Mouse (Mus musculus) megakaryocyte-erythroid progenitor cell, adult 5-6 weeks (primary cell): ENCODE data around the gene Setd4. TPM values are rescaled to one million over a fixed set of nuclear protein-coding genes. Genes with fewer than 3 reads are reported as not detected.

ENCODE experiments used
- ATAC-seq: replicated peaks from 2 replicates; pipeline ENCODE4 v1.8.0; 2016; ENCODE audit warnings: mild to moderate bottlenecking, inconsistent platforms; ENCODE audit not compliant: severe bottlenecking, poor library complexity, low FRiP score, low TSS enrichment
- total RNA-seq, 2 experiments: library from RNA; stranded (forward) in 1 of 2; stranded (reverse) in 1 of 2; fragments of 200-1000, 215-1000 nt in 1 of 2; fragments of >200 nt in 1 of 2; fragmentation: Nextera tagmentation in 1 of 2; gene quantifications; 2 replicates each; pipeline ENCODE4 v1.2.3; 2014 to 2017

Setd4 gene
- total RNA-seq, 2 experiments from 2014 or later, result 13.7 to 31.6 TPM

DNA sequence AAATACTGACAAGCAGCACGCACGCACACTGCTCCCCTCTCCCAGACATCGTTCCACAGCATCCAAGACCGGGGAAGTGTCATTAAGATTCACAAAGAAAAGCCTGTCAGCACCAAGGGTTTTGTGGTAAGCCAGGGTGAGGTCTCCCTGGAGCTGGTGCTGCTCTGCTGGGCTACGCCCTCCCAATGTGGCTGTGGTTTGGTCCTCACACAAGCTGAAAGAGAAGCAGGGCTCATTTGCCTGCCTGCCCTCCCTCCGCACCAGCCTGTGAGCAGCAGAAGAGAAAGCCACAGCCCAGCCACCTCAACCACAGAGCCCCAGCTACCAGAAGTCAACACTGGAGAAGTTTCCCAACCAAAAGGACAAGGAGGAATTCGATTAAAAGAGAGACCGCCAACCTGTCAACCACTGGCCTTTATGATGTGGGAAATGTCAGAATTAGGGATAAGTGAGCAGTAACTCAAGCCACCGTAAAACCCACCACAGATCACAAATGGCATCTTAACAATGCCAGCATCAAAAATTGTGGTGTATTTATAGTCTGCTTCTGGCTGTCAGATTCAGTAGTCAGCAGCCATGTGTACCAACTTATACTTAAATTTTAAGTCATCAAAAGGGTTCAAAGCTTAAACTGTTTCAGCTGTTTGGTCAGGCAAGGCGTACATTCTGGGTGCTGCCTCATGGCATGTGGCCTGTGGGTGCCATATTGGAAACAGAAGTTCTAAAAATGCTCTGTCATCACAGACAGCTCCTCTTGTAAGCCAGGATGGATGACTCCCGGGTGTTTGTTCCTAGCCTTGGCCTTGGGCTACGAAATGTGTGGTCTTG, 51.0 kb downstream of the Setd4 start:
- peak; percentile 50 for ATAC-seq

DNA sequence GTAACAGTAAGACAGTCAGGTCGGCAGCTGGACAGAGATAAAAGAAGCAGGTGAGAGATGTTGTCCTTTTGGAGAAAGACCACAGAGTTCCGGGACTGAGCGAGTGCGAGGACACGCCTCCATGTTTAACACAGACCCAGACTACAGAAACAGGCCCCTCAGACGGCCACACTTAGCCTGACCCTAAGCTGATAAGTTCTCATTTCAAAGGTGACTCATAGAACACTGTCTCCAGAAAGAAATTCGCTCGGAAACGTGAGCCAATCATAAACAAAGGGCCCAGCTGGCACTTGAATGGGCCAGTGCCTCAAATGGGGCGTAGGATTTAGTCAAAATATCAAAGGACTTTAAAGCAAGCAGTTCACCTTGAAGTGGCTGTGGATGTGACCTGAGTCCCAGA, 54.6 kb downstream of the Setd4 start:
- ATAC-seq, result no peak

DNA sequence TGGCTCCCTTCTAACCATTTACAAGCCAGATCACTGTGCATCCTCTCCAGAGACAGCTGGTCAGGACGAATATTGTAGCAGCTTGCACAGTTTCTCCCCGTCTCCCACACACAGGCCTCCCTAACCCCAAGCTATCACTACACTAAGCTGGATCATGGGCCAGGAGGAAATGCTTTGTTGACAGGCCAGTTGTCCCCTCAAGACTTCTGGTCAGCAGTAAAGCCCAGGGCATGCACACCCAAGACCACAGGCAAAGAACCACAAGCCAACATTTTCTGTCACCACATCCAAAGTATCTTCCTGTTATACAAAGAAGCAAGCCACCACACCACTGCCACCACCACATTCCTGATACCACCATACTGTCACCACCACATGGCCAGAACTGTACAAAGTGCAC, 55.8 kb downstream of the Setd4 start:
- no peak for ATAC-seq

DNA sequence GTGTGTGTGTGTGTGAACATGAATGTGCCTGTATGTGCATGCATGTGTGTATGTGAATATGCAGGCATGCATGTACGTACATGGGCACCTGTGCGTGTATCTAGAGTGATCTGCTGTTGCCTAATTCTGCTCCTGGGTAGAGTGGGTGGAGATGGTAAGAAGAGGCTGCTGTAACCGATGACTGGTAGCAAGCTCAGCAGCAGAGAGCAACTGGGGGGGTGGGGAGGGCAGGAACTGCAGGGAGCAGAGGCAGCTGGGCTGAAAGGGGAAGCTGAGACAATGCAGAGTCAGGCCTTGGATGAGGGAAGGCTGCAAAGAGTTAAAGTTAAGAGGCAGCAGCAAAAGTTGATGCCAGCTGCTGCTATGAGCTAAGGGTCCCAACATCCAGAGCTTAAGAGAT, 56.7 kb downstream of the Setd4 start:
- no peak for ATAC-seq

DNA sequence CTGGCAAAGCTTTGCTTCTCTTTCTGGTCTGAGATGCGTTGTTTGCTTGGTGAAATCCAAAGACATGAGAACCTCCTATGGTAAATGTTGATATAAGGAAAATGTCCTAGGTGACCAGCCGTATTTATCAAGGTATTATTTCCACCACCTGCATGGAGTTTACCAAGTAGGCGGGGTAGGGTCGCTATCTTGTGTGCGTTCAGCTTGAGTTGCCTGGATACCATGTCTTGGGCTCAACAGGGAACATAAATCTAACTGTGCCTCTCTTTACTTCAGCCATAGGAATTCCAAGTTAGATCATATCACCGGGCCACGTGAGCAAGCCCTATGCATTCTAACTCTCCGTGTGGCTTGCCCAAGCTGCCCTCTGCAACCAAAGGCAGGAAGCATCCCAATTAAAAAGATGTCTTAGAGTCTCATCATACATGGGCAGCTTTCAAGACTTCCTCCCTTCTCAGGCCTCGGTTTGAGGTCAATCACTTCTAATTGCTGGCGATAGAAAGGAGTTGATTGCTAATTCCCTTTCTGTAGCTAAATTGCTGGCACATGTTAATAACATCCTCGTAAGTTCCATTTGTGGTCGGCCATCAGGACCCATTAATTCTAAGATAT, 57.4 kb downstream of the Setd4 start:
- ATAC-seq, result no peak

DNA sequence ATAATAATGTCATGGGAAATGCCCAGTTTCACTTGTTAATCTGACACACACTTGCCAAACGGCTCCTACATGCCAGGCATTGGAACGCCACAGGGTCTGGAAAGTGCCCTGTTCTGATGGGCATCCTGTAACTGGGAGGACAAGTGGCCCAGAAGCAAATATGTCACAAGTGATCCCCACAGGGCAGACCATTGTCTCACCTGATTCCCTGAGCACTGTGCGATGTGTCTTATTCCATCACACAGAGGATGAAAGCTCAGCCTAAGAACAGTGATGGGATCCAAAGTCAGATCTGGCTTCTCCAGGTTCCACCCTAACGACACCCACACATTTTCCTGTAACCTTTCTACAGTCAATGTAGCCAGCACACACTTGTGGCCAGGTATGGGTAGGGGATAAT, 58.9 kb downstream of the Setd4 start:
- no peak for ATAC-seq

DNA sequence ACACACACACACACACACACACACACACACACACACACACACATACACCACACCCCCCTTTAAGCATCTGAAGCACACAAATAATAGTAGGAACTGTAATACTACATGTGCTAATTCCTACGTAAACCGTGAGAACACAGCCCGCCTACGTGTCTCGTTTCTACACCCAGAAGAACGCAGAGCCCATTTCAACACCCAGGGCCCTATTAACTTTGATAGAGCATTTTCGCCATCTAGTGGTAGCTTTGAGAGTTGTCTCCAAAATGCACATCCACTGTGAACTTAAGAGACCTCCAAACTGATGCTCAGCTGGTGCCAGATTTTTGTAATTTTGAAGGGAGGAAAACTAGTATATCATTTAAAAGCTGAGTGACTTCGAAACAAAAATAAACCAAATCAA, 60.2 kb downstream of the Setd4 start:
- ATAC-seq, result peak; percentile 81

DNA sequence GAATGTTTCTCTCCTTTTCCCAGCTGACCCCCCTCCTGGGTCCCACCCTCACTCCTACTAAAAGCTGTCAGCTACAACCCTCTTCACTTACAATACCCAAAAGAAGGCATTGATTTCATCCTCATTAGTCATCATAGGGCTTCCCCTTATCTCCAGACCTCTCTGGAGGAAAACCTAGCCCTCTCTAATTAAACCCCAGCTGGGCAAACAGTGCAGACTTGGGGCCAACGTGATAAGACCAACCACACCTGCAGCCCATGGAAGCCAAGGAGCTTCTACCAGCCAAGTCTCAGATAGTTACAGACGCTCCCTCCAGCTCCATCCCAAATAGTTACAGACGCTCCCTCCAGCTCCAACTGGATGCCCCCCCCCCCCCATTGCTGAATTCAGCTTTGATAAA, 64.0 kb downstream of the Setd4 start:
- ATAC-seq, result no peak

DNA sequence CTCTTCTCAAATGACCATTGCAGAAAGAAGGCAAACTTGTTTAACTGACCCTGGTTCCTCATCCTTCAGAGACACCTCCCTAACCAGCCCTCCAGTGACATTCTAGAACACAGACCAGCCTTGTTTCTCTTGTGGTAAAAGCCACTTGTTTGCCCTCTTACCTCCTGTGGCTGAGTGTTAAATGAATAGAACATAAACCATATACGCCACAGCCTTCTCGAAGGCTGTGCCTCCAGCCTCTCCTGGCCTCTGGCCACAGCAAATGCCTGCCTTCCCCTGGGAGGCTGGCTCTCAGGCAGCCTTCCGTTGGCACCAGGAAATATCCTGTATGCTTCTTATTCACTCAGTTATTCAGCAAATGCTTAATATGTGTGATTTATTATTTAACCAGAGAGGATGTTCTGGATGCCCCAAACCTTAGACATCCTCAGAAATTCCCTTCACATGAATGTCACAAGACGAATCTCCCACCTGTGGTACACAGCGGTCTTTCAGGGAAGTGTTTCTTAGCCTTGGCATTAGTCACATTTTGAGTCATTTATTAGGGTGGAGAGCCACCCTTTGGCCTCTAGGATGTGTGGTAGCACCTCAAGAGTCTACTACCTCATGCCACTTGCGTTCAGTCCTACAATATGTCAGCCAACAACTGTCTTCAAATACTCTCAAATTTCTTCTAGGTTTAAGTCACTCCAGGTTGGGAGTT, 68.6 kb downstream of the Setd4 start:
- ATAC-seq, result no peak

Other genes with a start within 250 kb of the Setd4 start
- gene Cbr1, start 1.8 kb upstream of the Setd4 start, total RNA-seq (2014; fragmentation: Nextera tagmentation), result 34.1 and 55.4 TPM in 2 replicates
- gene Cbr1, start 1.8 kb upstream of the Setd4 start, total RNA-seq (2017), result 45.6 and 49.8 TPM in 2 replicates
- gene Gm5678, start 24.0 kb upstream of the Setd4 start, total RNA-seq (2014; fragmentation: Nextera tagmentation), result not detected in 2 replicates
- not detected in 2 replicates for gene Gm5678, start 24.0 kb upstream of the Setd4 start, total RNA-seq (2017)
- 1.5 TPM in 1 of 2 replicates, not detected in the other for gene Cbr3, start 79.2 kb upstream of the Setd4 start, total RNA-seq (2014; fragmentation: Nextera tagmentation)
- not detected in 2 replicates for gene Cbr3, start 79.2 kb upstream of the Setd4 start, total RNA-seq (2017)
- 38.8 and 63.3 TPM in 2 replicates for gene Dop1b, start 107.8 kb upstream of the Setd4 start, total RNA-seq (2014; fragmentation: Nextera tagmentation)
- 9.1 and 17.6 TPM in 2 replicates for gene Dop1b, start 107.8 kb upstream of the Setd4 start, total RNA-seq (2017)
- 59.5 and 86.0 TPM in 2 replicates for gene Morc3, start 228.1 kb upstream of the Setd4 start, total RNA-seq (2014; fragmentation: Nextera tagmentation)
- 137 and 163 TPM in 2 replicates for gene Morc3, start 228.1 kb upstream of the Setd4 start, total RNA-seq (2017)